Mouse (Mus musculus) T-helper 2 cell (primary cell): ENCODE results near the gene Pacsin3.
"Not testable (repeated sequence)": the region's sequence is repeated elsewhere in the genome, so short reads cannot be mapped to it uniquely, and the experiment has no call there.

Experiments
- in situ Hi-C: fragments of 300-600 bp; cut with MboI, MseI; formaldehyde crosslinking; loops from one replicate; pipeline ENCODE4 v1.15.1; 2025; ENCODE audit warnings: high pct_unique_total_duplicates

Gene Pacsin3

GRCm38 (mm10) chr2:91255661-91256150, at the start of gene Pacsin3:
Gene Pacsin3 (plus strand): TSS chr2:91255954.
- in situ Hi-C loops: loop anchor here (5.0 kb wide), 1 partner anchor 63 kb away; no protein-coding TSS in a partner anchor

- in situ Hi-C loops: no loop called here
Observed at GRCm38 (mm10) chr2:91206254-91206775, 49.4 kb upstream of the Pacsin3 start.

GRCm38 (mm10) chr2:91213311-91213710, 42.4 kb upstream of the Pacsin3 start:
- in situ Hi-C loops: no loop called here

DNA sequence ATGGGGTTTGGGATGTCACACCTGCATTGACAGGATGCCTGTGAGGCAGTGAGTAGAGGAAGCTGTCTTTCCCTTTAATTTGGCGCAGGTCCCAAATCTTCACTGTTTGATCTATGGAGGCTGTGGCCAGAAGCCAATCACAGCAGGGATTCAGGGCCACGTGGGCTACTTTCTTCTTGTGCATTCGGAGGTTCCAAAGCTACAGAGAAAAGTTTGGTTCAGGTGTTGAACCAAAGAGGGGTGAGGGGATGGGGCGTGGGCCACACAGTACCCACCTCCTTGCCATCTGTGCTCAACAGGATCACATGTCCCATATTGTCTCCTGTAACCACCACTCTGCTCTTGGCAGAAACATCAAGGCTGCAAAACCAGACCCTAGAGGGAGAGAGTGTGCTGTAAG, 38.7 kb upstream of the Pacsin3 start:
- in situ Hi-C loops: no loop called here

DNA sequence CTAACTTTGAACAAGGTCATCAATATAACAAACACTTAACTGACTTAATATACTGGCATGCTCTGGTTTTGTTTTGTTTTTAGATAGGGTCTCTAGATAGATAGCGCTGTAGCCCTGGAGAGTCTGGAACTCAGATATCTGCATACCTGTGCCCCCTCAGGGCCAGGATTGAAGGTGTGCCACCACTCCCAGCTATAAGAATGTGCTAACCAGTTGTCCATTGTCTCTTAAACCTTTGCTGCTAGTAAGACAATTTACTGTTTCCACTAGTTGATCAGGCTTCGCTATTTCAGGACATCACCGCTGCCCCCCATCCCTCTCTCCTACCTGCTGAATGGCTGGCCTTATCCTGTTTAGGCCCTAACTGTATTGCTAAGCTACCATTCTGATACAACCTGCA, 35.3 kb upstream of the Pacsin3 start:
- in situ Hi-C loops: no loop called here

- in situ Hi-C loops: no loop called here
Observed at GRCm38 (mm10) chr2:91223614-91224013, 32.1 kb upstream of the Pacsin3 start.

DNA sequence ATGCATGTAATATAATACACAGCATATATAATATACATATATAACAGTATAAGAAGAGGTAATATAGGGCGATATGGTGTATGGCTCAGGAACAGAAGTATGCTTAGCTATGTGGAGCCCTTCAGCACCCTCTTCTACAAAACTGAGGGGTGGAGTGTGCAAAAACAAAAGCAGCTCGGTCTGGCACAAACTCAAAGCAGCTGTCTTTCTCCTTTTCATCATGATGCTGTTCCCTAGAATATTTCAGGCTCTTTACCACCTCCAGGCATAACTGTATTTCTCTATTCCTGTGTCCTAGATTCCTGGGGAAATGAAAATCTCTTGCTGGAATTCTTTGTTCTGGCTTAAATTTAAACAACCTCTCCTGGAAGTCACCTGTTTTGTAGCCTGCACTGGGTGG, 26.0 kb upstream of the Pacsin3 start:
- in situ Hi-C loops: no loop called here

GRCm38 (mm10) chr2:91236601-91237510, 18.9 kb upstream of the Pacsin3 start, which contains the start of gene Ddb2:
Gene Ddb2 (minus strand): TSS chr2:91236982.
- in situ Hi-C loops: no loop called here

- in situ Hi-C loops: not testable (repeated sequence)
Observed at GRCm38 (mm10) chr2:91237511-91238080, 18.2 kb upstream of the Pacsin3 start.

DNA sequence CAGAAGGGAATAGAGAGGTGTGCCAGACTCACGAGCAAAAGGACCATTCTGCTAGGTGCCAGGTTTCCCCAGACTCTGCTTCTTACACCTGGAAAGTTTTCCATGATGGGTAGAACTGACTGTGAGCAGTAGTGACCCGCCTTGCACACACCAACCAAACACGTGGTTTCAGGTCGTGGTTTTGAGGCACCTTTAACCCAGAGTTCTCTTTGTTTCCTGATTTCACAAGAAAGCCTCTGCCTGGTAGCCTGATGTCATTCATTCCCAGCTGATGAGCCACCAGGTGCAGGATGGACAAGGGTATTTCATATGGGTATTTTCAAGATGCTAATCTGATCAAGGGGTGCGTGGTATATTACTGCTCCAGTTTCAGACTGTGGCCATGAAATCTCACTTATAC, 13.2 kb upstream of the Pacsin3 start:
- in situ Hi-C loops: no loop called here

- in situ Hi-C loops: no loop called here
Observed at GRCm38 (mm10) chr2:91243416-91243815, 12.3 kb upstream of the Pacsin3 start.

GRCm38 (mm10) chr2:91244557-91245228, 11.1 kb upstream of the Pacsin3 start:
- in situ Hi-C loops: no loop called here

- in situ Hi-C loops: no loop called here
Observed at GRCm38 (mm10) chr2:91248366-91248765, 7.4 kb upstream of the Pacsin3 start.

DNA sequence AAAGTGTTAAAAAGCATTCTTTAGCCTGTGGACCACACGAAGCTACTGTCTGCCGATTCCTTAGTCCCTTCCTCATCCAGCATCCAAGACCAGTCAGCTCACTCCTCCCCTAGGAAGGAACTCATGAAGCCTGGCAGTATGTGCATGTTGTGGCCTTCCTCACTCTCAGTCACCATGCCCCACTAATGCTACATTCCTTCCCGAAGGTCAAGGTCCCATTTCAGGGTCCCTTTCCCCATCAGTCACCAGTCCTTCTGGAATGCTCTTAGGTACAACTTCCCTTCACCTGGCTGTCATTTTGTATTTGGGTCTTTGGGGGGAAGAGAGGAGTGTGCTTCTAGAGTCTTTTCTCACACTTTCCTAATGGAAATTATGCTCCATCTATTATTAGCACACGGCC, 3.8 kb upstream of the Pacsin3 start:
- in situ Hi-C loops: no loop called here

DNA sequence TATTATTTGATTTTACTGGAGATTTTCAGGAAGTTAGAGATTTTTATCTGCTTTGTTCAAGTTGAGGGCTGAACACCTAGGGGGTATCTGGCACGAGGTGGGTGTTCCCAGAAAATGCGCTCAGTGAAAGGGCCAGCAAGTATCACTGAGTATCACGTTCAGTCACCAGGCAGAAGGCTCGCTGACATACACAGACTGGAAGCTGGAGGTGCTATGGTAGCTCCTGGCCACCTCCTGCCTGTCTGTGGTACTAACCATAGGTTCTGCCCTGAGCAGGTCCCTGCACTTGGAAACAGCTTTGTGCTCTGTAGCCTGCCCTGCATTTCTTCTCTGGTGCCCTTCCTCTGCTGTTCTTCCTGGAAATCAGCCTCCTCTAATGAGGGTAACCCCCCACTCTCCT, 3.2 kb upstream of the Pacsin3 start:
- in situ Hi-C loops: no loop called here

- in situ Hi-C loops: loop anchor here (5.0 kb wide), 1 partner anchor 63 kb away; no protein-coding TSS in a partner anchor
Observed at GRCm38 (mm10) chr2:91254725-91255380, 901 bp upstream of the Pacsin3 start.

DNA sequence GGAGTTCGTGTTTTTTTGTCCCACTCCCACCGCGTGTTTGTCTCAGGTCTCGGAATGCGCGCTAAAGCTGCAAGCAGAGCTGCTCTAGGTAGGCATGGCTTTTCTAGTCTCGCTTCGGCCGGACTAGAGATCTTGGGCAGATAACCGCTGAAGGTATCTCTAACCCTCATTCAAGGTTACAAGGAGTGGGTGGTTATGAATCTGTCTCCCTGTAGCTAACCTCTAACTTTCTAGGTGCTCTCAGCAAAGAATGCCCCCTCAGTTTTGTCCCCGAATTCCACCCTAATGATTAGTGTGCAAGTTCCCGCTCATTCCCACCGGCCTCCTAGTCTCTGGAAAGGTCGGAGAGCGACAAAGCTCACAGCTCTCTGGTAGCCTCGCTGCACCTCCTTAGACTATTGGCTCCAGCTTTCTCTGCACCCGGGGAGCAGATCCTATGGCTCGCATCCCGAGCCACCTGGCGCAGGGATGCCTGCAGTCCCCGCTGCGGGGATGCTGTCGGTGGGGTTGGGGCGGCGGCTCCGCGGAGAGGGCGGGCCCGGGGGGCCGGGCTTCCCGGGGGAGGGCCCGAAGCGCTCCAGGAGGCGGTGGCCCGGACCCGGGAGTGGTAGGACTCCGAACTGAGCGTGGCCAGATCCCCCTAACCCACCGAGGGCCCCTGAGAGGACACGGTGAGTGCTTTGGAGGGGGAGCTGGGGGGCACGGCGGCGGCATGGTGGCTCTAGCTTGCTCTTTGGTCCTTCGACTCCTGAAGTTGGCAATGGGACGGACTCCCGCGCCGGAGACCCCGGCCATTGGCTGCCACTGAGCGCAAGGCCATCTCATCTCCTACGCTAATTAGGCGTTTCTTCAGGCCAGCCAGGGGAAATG, 737 bp downstream of the Pacsin3 start:
- in situ Hi-C loops: loop anchor here (5.0 kb wide), 1 partner anchor 64 kb away; no protein-coding TSS in a partner anchor

- in situ Hi-C loops: loop anchor here (5.0 kb wide), 1 partner anchor 65 kb away; no protein-coding TSS in a partner anchor
Observed at GRCm38 (mm10) chr2:91257126-91257980, 1.6 kb downstream of the Pacsin3 start.

DNA sequence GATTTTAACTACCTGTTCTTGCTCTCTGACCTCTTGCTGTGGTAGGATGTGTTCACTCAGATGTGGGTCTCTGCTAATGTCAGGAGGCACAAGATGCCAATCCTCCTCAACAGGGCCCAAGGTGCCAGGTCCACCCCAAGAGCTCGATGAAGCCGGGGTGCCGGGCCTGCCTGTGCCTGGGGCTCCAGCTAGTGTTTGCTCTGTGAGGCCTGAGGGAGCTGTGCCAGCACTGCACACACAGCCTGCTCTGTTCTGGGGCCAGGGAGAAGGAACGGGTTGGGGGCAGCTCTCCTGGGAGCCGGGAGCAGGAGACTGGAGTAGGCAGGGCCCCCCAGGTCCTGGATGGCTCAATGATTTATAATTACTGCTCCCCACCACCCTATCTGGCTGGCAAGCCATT, 2.3 kb downstream of the Pacsin3 start:
- in situ Hi-C loops: loop anchor here (5.0 kb wide), 1 partner anchor 66 kb away; no protein-coding TSS in a partner anchor
